In the genomic region with DNA sequence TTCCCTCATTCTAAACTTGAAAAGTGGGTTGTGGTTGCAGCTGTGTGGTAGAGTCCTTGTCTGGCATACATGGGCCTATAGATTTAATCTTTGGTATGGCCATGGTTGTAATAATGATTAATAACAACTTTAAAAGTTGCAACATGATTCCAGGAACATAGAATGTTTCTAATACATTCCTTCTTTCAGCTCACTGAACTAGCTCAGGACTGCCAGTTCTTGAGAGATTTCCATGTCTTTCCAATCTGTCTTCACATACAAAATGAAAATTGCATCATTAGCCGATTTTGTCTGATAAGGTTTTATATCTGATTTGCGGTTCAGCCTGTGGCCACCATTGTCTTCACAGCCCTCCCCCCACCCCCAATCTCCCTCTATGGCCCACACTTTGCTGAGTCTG, we compare ENCODE assay signal across 30 mouse cellular contexts. TPM values are rescaled to one million over a fixed set of nuclear protein-coding genes. Genes with fewer than 3 reads are reported as not detected.
"Had no signal": no experiment of that assay in that cellular context is flagged by ENCODE, and none has a peak within 500 bp of the region (broad histone marks: within the 10 kb centered on the region; RNA-seq: fewer than 3 reads in every experiment).

No protein-coding gene starts in this region.

- H3K9me3 ChIP-seq: limb, embryonic 10.5 days; limb, embryonic 12.5 days; limb, embryonic 13.5 days; limb, embryonic 15.5 days; liver, embryonic 12.5 days; liver, embryonic 13.5 days; liver, embryonic 15.5 days; lung, embryonic 15.5 days; megakaryocyte, embryonic 14.5 days; midbrain, embryonic 10.5 days; midbrain, embryonic 12.5 days; midbrain, embryonic 13.5 days; midbrain, embryonic 15.5 days had no signal

- H3K4me2 ChIP-seq: limb, embryonic 12.5 days; limb, embryonic 13.5 days; limb, embryonic 15.5 days; liver, embryonic 11.5 days; liver, embryonic 12.5 days; liver, embryonic 13.5 days; liver, embryonic 15.5 days; lung, embryonic 14.5 days; lung, embryonic 15.5 days; midbrain, embryonic 11.5 days; midbrain, embryonic 12.5 days; midbrain, embryonic 13.5 days; midbrain, embryonic 15.5 days had no signal

- H3K4me1 ChIP-seq: liver, embryonic 12.5 days had no signal

- H3K9ac ChIP-seq: limb, embryonic 12.5 days; limb, embryonic 13.5 days; limb, embryonic 15.5 days; liver, embryonic 12.5 days; liver, embryonic 13.5 days; liver, embryonic 14.5 days; liver, embryonic 15.5 days; liver, postnatal 0 days; lung, embryonic 14.5 days; lung, embryonic 15.5 days; midbrain, embryonic 12.5 days; midbrain, embryonic 13.5 days; midbrain, embryonic 15.5 days had no signal

- DNase-seq: left cerebral cortex, postnatal 4 days; liver; liver, embryonic 13.5 days; liver, postnatal 0 days; lung, adult 18-20 months; lung, adult 2 months; lung, embryonic 14.5 days; lung, postnatal 10 days; lung, postnatal 14 days; lung, postnatal 36 days; midbrain, embryonic 14.5 days had no signal

- ATAC-seq: liver, embryonic 12.5 days; liver, postnatal 0 days; midbrain, embryonic 13.5 days; midbrain, embryonic 15.5 days; midbrain, embryonic 16.5 days had no signal

- H3K27ac ChIP-seq: left cerebral cortex, adult 2 months; limb, embryonic 10.5 days; limb, embryonic 12.5 days; limb, embryonic 13.5 days; limb, embryonic 15.5 days; liver, embryonic 12.5 days; liver, embryonic 13.5 days; liver, embryonic 14.5 days; liver, embryonic 15.5 days; lung, embryonic 15.5 days; macrophage; midbrain, embryonic 10.5 days; midbrain, embryonic 12.5 days; midbrain, embryonic 13.5 days; midbrain, embryonic 15.5 days had no signal

- H3K36me3 ChIP-seq: limb, embryonic 10.5 days; limb, embryonic 12.5 days; limb, embryonic 13.5 days; limb, embryonic 15.5 days; liver, embryonic 12.5 days; liver, embryonic 13.5 days; liver, embryonic 15.5 days; lung, embryonic 15.5 days; midbrain, embryonic 10.5 days; midbrain, embryonic 12.5 days; midbrain, embryonic 13.5 days; midbrain, embryonic 15.5 days had no signal

- H3K4me3 ChIP-seq: left cerebral cortex, adult 2 months; limb, embryonic 10.5 days; limb, embryonic 12.5 days; limb, embryonic 13.5 days; limb, embryonic 15.5 days; liver, embryonic 12.5 days; liver, embryonic 13.5 days; liver, embryonic 15.5 days; lung, embryonic 15.5 days; megakaryocyte, embryonic 14.5 days; midbrain, embryonic 10.5 days; midbrain, embryonic 12.5 days; midbrain, embryonic 13.5 days; midbrain, embryonic 15.5 days; myocyte had no signal

RNA-seq across cellular contexts. Expression of gene Lrp2, which starts 5.8 kb away (rescaled TPM):
- polyA plus RNA-seq: limb, embryonic 12.5 days; limb, embryonic 15.5 days; macrophage had no signal
